Mouse (Mus musculus): ENCODE data around the gene Dgkz. TPM values are rescaled to one million over a fixed set of nuclear protein-coding genes. Genes with fewer than 3 reads are reported as not detected.

Dgkz gene
- polyA plus RNA-seq, 1 experiment = 1,103 TPM

DNA sequence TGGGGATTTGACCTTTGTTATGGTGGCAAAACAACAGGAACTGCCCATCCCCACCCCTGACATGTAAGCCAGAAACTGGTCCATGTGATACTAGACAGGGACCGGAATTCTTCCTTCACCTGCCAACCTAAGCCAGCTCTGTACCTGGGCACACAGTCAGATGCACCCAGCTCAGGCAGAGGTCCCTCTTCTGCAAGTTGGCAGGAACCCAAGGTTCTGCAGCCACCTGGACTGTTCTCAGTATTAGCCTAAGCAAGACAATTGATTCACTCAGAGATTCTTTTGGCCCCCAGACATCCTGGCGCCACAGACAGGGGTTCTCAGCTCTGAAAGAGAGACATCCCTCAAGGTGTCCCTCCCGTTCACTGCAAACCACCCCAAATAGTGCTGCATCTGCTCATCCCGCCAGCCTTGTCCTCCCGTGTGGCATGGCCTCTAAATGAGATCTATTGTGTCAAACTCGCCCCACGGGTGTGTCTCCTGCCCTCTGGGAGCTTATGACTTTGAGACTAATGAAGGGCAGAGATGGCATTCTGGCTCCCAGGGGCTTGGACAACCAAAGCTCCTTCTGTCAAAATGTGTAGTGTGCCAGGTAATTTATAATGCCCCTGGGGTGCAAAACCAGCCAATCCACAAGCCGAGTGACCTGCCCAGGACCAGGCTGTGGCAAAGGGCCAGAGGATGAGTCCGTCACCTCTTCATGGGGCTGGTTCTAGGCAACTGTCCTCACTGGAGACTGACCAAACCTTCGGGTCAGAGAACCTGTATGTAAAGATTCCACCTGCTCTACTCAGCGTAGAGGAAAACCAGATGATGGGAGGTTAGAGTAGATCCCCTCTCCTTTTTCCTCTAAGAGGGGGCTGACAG lies 15.9 kb downstream of the Dgkz start:
- Histone ChIP-seq H3K4me3 (ENCODE audit: control insufficient read depth, insufficient read depth, low read length) (no peak overlapping the region), H3K4me1 (replicated peaks; ENCODE audit: control insufficient read depth, insufficient read depth, low read length) (peaks cover 73% of the 10 kb centered on the region), H3K27ac (ENCODE audit: control insufficient read depth, insufficient read depth, low read length) (no peak overlapping the region), H3K36me3 (ENCODE audit: control insufficient read depth, insufficient read depth, low read length) (no peaks in the 10 kb centered on the region), H3K27me3 (ENCODE audit: control insufficient read depth, insufficient read depth, low read length) (no peaks in the 10 kb centered on the region)
- TF ChIP-seq POLR2A (IDR thresholded peaks at IDR 0.05; ENCODE audit: control insufficient read depth, extremely low read depth, insufficient read depth, low read length, poor library complexity) (no peak), CTCF (IDR thresholded peaks at IDR 0.05; ENCODE audit: borderline replicate concordance, control insufficient read depth, extremely low read depth, insufficient read depth, low read length, poor library complexity) (no peak)
- no peak for DNase-seq
- 86% methylated on average over 11 of the region's 11 CpGs for WGBS

DNA sequence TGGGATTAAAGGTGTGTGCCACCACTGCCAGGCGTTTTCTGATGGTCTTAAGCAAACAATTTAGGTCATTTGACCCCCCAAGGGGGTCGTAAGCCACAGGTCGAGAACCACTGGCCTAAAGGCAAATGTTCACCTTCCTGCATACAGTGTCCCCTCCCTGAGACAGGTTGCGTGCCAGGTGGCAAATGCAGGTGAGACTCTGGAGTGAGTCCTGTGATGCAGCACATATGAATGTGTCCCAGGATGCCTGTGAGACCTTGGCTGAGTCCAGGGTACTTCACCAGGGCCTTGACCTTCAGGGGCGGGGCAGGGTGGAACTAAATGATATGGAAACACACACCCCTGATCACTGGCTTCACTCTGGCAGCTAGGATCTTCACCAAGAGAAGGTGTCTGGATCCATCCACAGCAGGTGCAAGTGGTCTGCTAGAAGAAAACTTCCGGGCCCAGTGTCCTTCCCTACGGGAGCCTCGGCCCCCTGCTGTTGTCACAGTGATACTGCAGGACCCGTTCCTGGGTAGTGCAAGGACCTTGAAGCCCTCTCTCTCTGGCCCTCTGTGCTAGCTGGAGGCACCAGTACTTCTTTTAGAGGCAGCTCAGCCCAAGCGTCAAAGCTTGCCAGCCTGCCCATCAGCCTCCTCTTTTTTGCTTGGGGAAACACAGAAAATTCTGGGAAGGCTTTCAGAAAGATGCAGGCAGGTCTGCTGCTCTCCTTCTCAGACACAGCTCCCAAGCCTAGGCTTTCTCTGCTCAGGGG lies 16.8 kb downstream of the Dgkz start:
- Histone ChIP-seq H3K27ac (ENCODE audit: control insufficient read depth, insufficient read depth, low read length) (no peak overlapping the region), H3K4me1 (replicated peaks; ENCODE audit: control insufficient read depth, insufficient read depth, low read length) (peaks cover 70% of the 10 kb centered on the region), H3K36me3 (ENCODE audit: control insufficient read depth, insufficient read depth, low read length) (no peaks in the 10 kb centered on the region), H3K4me3 (ENCODE audit: control insufficient read depth, insufficient read depth, low read length) (no peak overlapping the region), H3K27me3 (ENCODE audit: control insufficient read depth, insufficient read depth, low read length) (no peaks in the 10 kb centered on the region)
- peak; percentile 69 for DNase-seq
- WGBS = 53% methylated on average over 10 of the region's 10 CpGs
- TF ChIP-seq CTCF (IDR thresholded peaks at IDR 0.05; ENCODE audit: borderline replicate concordance, control insufficient read depth, extremely low read depth, insufficient read depth, low read length, poor library complexity) (peak; percentile 79; the same call in 1 of the 2 replicates), POLR2A (IDR thresholded peaks at IDR 0.05; ENCODE audit: control insufficient read depth, extremely low read depth, insufficient read depth, low read length, poor library complexity) (no peak)

DNA sequence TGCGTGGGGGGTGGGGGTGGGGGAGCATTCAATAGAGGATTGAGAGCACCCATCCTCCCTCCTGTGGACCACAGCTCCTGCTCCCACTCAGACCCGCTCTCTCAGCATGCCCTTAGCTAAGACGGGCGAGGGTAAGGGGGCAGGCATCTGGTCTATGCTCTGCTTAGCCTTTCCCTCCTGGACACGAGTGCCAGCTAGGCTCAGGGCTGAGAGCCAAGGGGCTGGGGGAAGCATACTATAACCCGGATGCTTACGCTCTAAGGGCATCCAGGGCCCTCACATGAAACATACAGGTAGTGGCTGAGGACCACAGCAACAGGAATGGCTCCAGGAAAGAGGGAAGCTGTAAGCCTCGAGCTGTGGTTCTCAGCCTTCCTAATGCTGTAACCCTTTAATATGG lies 17.6 kb downstream of the Dgkz start:
- no peaks in the 10 kb centered on the region for H3K36me3 ChIP-seq (ENCODE audit: control insufficient read depth, insufficient read depth, low read length)
- H3K4me3 ChIP-seq (ENCODE audit: control insufficient read depth, insufficient read depth, low read length) = no peak overlapping the region
- no peaks in the 10 kb centered on the region for H3K27me3 ChIP-seq (ENCODE audit: control insufficient read depth, insufficient read depth, low read length)
- peaks cover 71% of the 10 kb centered on the region for H3K4me1 ChIP-seq (replicated peaks; ENCODE audit: control insufficient read depth, insufficient read depth, low read length)
- TF ChIP-seq POLR2A (IDR thresholded peaks at IDR 0.05; ENCODE audit: control insufficient read depth, extremely low read depth, insufficient read depth, low read length, poor library complexity) = no peak
- TF ChIP-seq CTCF (IDR thresholded peaks at IDR 0.05; ENCODE audit: borderline replicate concordance, control insufficient read depth, extremely low read depth, insufficient read depth, low read length, poor library complexity) = no peak
- H3K27ac ChIP-seq (ENCODE audit: control insufficient read depth, insufficient read depth, low read length) = peak overlapping the region; percentile 63; the same call in 1 of the 2 replicates
- WGBS = 83% methylated on average over 8 of the region's 8 CpGs
- DNase-seq = no peak

DNA sequence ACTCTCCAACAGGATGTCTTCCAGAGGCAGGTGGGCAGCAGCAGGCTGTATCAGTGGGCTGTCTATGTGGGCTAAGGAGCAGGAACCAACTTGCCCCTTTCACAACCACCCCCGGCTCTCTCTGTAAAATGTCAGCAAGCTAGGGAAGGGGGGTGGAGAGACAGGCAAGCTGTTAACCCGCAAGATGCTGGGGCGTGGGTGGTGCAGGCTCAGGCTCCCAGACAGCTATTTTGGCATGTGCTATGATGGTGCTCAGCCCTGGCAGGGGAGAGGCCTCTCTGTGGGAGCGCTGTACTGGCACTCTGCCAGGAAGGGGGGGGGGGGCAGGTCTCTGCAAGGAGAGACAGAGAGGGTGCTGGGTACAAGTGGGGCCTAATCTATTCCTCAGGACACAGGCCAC lies 18.6 kb downstream of the Dgkz start:
- Histone ChIP-seq H3K27me3 (ENCODE audit: control insufficient read depth, insufficient read depth, low read length) (no peaks in the 10 kb centered on the region), H3K27ac (ENCODE audit: control insufficient read depth, insufficient read depth, low read length) (peak overlapping the region; percentile 78), H3K36me3 (ENCODE audit: control insufficient read depth, insufficient read depth, low read length) (no peaks in the 10 kb centered on the region), H3K4me1 (replicated peaks; ENCODE audit: control insufficient read depth, insufficient read depth, low read length) (peaks cover 70% of the 10 kb centered on the region), H3K4me3 (ENCODE audit: control insufficient read depth, insufficient read depth, low read length) (peak overlapping the region; percentile 14)
- DNase-seq = peak; percentile 79
- 2% methylated on average over 4 of the region's 4 CpGs for WGBS
- TF ChIP-seq CTCF (IDR thresholded peaks at IDR 0.05; ENCODE audit: borderline replicate concordance, control insufficient read depth, extremely low read depth, insufficient read depth, low read length, poor library complexity) (no peak; the same call in 1 of the 2 replicates), POLR2A (IDR thresholded peaks at IDR 0.05; ENCODE audit: control insufficient read depth, extremely low read depth, insufficient read depth, low read length, poor library complexity) (no peak)

DNA sequence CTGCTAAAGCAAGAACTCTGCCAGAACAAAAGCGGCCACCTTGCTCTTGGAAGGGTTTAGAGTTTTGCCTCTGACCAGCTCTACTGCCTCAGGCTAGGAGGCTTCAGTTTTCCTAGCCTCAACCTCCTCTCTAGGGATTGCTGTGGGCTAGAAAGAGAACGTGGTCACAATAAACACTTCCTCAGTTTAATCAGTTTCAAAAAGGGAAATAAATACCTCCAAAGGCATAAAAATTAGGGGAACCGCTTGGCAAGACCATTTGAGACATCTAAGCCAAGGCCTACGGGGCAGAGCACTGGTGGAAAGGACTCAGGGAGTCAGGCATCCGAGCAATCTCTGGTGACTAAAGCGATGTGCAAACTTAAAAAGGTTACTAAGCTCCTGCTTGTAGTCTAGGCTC lies 19.8 kb downstream of the Dgkz start:
- Histone ChIP-seq H3K27me3 (ENCODE audit: control insufficient read depth, insufficient read depth, low read length) (no peaks in the 10 kb centered on the region), H3K4me3 (ENCODE audit: control insufficient read depth, insufficient read depth, low read length) (no peak overlapping the region), H3K4me1 (replicated peaks; ENCODE audit: control insufficient read depth, insufficient read depth, low read length) (peaks cover 64% of the 10 kb centered on the region), H3K36me3 (ENCODE audit: control insufficient read depth, insufficient read depth, low read length) (no peaks in the 10 kb centered on the region), H3K27ac (ENCODE audit: control insufficient read depth, insufficient read depth, low read length) (no peak overlapping the region)
- DNase-seq = no peak
- TF ChIP-seq CTCF (IDR thresholded peaks at IDR 0.05; ENCODE audit: borderline replicate concordance, control insufficient read depth, extremely low read depth, insufficient read depth, low read length, poor library complexity) = no peak
- TF ChIP-seq POLR2A (IDR thresholded peaks at IDR 0.05; ENCODE audit: control insufficient read depth, extremely low read depth, insufficient read depth, low read length, poor library complexity) = no peak
- WGBS = 82% methylated on average over 6 of the region's 6 CpGs

DNA sequence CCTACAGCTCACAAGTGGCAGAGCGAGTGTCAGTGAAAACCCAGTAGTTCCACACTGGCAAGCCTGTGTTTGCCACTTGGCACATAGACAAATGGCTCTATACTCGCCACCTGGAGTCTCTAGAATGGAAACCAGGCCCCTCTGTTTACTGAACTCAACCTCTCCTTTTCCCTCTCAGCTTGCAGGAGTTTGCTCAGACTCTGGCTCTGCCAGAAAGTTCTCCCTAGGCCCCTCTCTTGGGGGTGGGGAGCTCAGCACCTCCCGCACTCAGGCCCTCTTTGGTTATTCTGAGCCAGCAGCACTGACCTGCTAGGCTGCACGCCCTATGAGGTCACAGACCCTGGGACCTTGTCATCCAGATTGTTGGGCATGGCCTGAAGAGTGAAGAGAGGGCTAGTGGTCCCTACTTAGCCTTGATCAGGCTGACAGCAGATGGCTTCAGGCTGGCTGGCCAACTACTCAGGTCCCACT lies 20.5 kb downstream of the Dgkz start:
- TF ChIP-seq POLR2A (IDR thresholded peaks at IDR 0.05; ENCODE audit: control insufficient read depth, extremely low read depth, insufficient read depth, low read length, poor library complexity) (no peak), CTCF (IDR thresholded peaks at IDR 0.05; ENCODE audit: borderline replicate concordance, control insufficient read depth, extremely low read depth, insufficient read depth, low read length, poor library complexity) (no peak)
- Histone ChIP-seq H3K27me3 (ENCODE audit: control insufficient read depth, insufficient read depth, low read length) (no peaks in the 10 kb centered on the region), H3K4me1 (replicated peaks; ENCODE audit: control insufficient read depth, insufficient read depth, low read length) (peaks cover 63% of the 10 kb centered on the region), H3K4me3 (ENCODE audit: control insufficient read depth, insufficient read depth, low read length) (no peak overlapping the region), H3K36me3 (ENCODE audit: control insufficient read depth, insufficient read depth, low read length) (no peaks in the 10 kb centered on the region), H3K27ac (ENCODE audit: control insufficient read depth, insufficient read depth, low read length) (no peak overlapping the region)
- WGBS = 94% methylated on average over 4 of the region's 4 CpGs
- DNase-seq = no peak
